ENCODE assay signal across 10 mouse cellular contexts in genomic region chr3:103683234-103683965, GRCm38 (mm10). TPM values are rescaled to one million over a fixed set of nuclear protein-coding genes. Genes with fewer than 3 reads are reported as not detected.
DNase-seq lines count a peak whose midpoint lies in the region; ATAC-seq and TF ChIP-seq lines count a peak whose summit lies in the region.
"Had no signal": no experiment of that assay in that cellular context is flagged by ENCODE, and none has a peak within 500 bp of the region (broad histone marks: within the 10 kb centered on the region; RNA-seq: fewer than 3 reads in every experiment).

No protein-coding gene starts in this region.

- no peaks in the 10 kb centered on the region for H3K9me3 ChIP-seq in heart, embryonic 11.5 days (replicated peaks; ENCODE audit: control insufficient read depth, low read length)
- H3K9me3 ChIP-seq in forebrain, embryonic 15.5 days: no peaks in the 10 kb centered on the region
- H3K9me3 ChIP-seq in limb, embryonic 10.5 days (replicated peaks): no peaks in the 10 kb centered on the region
- H3K9me3 ChIP-seq: stomach, embryonic 15.5 days had no signal

- no peak for TF ChIP-seq CTCF in thymus, adult 2 months (IDR thresholded peaks at IDR 0.05; ENCODE audit: borderline replicate concordance, control insufficient read depth, extremely low read depth, insufficient read depth, low read length, poor library complexity)

- peak overlapping the region; percentile 25 for H3K4me3 ChIP-seq in heart, embryonic 11.5 days (ENCODE audit: low read depth, low read length)
- peak overlapping the region; percentile 8; the same call in 1 of the 2 replicates for H3K4me3 ChIP-seq in forebrain, embryonic 15.5 days
- H3K4me3 ChIP-seq in limb, embryonic 10.5 days: peak overlapping the region; percentile 26
- H3K4me3 ChIP-seq in thymus, adult 2 months (ENCODE audit: control insufficient read depth, insufficient read depth, low read length): no peak overlapping the region
- H3K4me3 ChIP-seq: stomach, embryonic 15.5 days had no signal

- no peak for ATAC-seq in heart, embryonic 11.5 days (replicated peaks; ENCODE audit: insufficient number of reproducible peaks, low FRiP score, low TSS enrichment)
- no peak for ATAC-seq in forebrain, embryonic 15.5 days (replicated peaks)
- no peak for ATAC-seq in megakaryocyte, adult 5-6 weeks (ENCODE audit: poor library complexity, severe bottlenecking)

- TF ChIP-seq POLR2A in thymus, adult 2 months (IDR thresholded peaks at IDR 0.05; ENCODE audit: control insufficient read depth, extremely low read depth, insufficient read depth, low read length, poor library complexity): no peak

- H3K27me3 ChIP-seq in heart, embryonic 11.5 days (ENCODE audit: control insufficient read depth, insufficient read depth, low read length): peaks cover 4% of the 10 kb centered on the region; the same call in 1 of the 2 replicates
- no peaks in the 10 kb centered on the region for H3K27me3 ChIP-seq in forebrain, embryonic 15.5 days
- H3K27me3 ChIP-seq in limb, embryonic 10.5 days (ENCODE audit: low read depth, poor library complexity, severe bottlenecking): peaks cover 17% of the 10 kb centered on the region
- no peaks in the 10 kb centered on the region for H3K27me3 ChIP-seq in thymus, adult 2 months (ENCODE audit: control insufficient read depth, insufficient read depth, low read length)
- H3K27me3 ChIP-seq: stomach, embryonic 15.5 days had no signal

- no peaks in the 10 kb centered on the region for H3K36me3 ChIP-seq in heart, embryonic 11.5 days (ENCODE audit: control insufficient read depth, insufficient read depth, low read length)
- H3K36me3 ChIP-seq in forebrain, embryonic 15.5 days: no peaks in the 10 kb centered on the region
- H3K36me3 ChIP-seq in limb, embryonic 10.5 days: no peaks in the 10 kb centered on the region
- no peaks in the 10 kb centered on the region for H3K36me3 ChIP-seq in thymus, adult 2 months (ENCODE audit: control insufficient read depth, insufficient read depth, low read length)
- H3K36me3 ChIP-seq: stomach, embryonic 15.5 days had no signal

- WGBS in heart, embryonic 11.5 days (ENCODE audit: insufficient replicate concordance): 8% methylated on average over 21 of the region's 21 CpGs
- WGBS in forebrain, embryonic 15.5 days: 3% methylated on average over 21 of the region's 21 CpGs
- 3% methylated on average over 21 of the region's 21 CpGs for WGBS in limb, embryonic 10.5 days
- WGBS in thymus, adult 2 months: 41% methylated on average over 21 of the region's 21 CpGs

- H3K4me2 ChIP-seq in heart, embryonic 11.5 days: peak overlapping the region; percentile 55
- H3K4me2 ChIP-seq in forebrain, embryonic 15.5 days (replicated peaks): peak overlapping the region; percentile 26
- H3K4me2 ChIP-seq: stomach, embryonic 15.5 days had no signal

- H3K27ac ChIP-seq in heart, embryonic 11.5 days (ENCODE audit: low read depth, low read length): no peak overlapping the region
- no peak overlapping the region for H3K27ac ChIP-seq in forebrain, embryonic 15.5 days (replicated peaks)
- H3K27ac ChIP-seq in limb, embryonic 10.5 days: no peak overlapping the region
- H3K27ac ChIP-seq in thymus, adult 2 months (ENCODE audit: control insufficient read depth, insufficient read depth, low read length): no peak overlapping the region
- H3K27ac ChIP-seq: stomach, embryonic 15.5 days had no signal

- DNase-seq in heart, postnatal 4 days: no peak
- DNase-seq in R1 (ENCODE audit: low read depth, low spot score): peak; percentile 85
- DNase-seq in limb, embryonic 10.5 days (ENCODE audit: low spot score): no peak
- DNase-seq in right cerebral cortex, postnatal 14 days: peak; percentile 13
- no peak for DNase-seq in thymus, adult 2 months

- peak overlapping the region; percentile 39; the same call in 1 of the 2 replicates for H3K9ac ChIP-seq in heart, embryonic 11.5 days (ENCODE audit: low read depth, low read length)
- no peak overlapping the region for H3K9ac ChIP-seq in forebrain, embryonic 15.5 days (replicated peaks)
- H3K9ac ChIP-seq: stomach, embryonic 15.5 days had no signal

- H3K4me1 ChIP-seq in heart, embryonic 11.5 days (ENCODE audit: control insufficient read depth, insufficient read depth, low read length): 0 out of 2 replicates have a peak, but pooled peaks cover 2% of the 10 kb centered on the region
- peaks cover 8% of the 10 kb centered on the region for H3K4me1 ChIP-seq in forebrain, embryonic 15.5 days
- peaks cover 15% of the 10 kb centered on the region for H3K4me1 ChIP-seq in limb, embryonic 10.5 days
- no peaks in the 10 kb centered on the region for H3K4me1 ChIP-seq in thymus, adult 2 months (replicated peaks; ENCODE audit: control insufficient read depth, insufficient read depth, low read length)
- H3K4me1 ChIP-seq: stomach, embryonic 15.5 days had no signal

RNA-seq across cellular contexts. Expression of gene Atg4a-ps, which starts 37.5 kb away (rescaled TPM):
- 0.09 and 0.13 TPM in 2 replicates for polyA plus RNA-seq in heart, embryonic 11.5 days (2014; fragmentation: Nextera tagmentation; extraction: Ambion mirVana)
- total RNA-seq in heart, postnatal 4 days (2021): 1 to 10 TPM in 1 of 2 experiments, not detected in 1; 2.1 TPM
- polyA plus RNA-seq in forebrain, embryonic 15.5 days (2015; fragmentation: Nextera tagmentation; extraction: Ambion mirVana): 0.24 TPM in 1 of 2 replicates, not detected in the other
- polyA plus RNA-seq in limb, embryonic 10.5 days (2016; fragmentation: Nextera tagmentation; extraction: Ambion mirVana): not detected in 2 replicates
- not detected in 2 replicates for polyA plus RNA-seq in thymus, adult 2 months (2012; rRNA removed)
- total RNA-seq in megakaryocyte, adult 5-6 weeks (2015): 0.11 and 0.13 TPM in 2 replicates
- 0.33 and 0.92 TPM in 2 replicates for total RNA-seq in megakaryocyte, adult 5-6 weeks (2017)

RNA-seq across cellular contexts. Expression of gene Olfml3, which starts 54.4 kb away (rescaled TPM):
- polyA plus RNA-seq in heart, embryonic 11.5 days (2014; fragmentation: Nextera tagmentation; extraction: Ambion mirVana): 21.8 and 22.4 TPM in 2 replicates
- total RNA-seq in heart, postnatal 4 days (2021): 10 to 100 TPM; 11.8 to 13.0 TPM
- polyA plus RNA-seq in forebrain, embryonic 15.5 days (2015; fragmentation: Nextera tagmentation; extraction: Ambion mirVana): 5.1 and 5.3 TPM in 2 replicates
- 10.4 and 18.0 TPM in 2 replicates for polyA plus RNA-seq in limb, embryonic 10.5 days (2016; fragmentation: Nextera tagmentation; extraction: Ambion mirVana)
- 4.2 and 6.1 TPM in 2 replicates for polyA plus RNA-seq in thymus, adult 2 months (2012; rRNA removed)
- total RNA-seq in megakaryocyte, adult 5-6 weeks (2015): 0.25 and 1.3 TPM in 2 replicates
- total RNA-seq in megakaryocyte, adult 5-6 weeks (2017): 0.57 and 0.59 TPM in 2 replicates

RNA-seq across cellular contexts. Expression of gene Gm10964, which starts 55.8 kb away (rescaled TPM):
- not detected in 2 replicates for polyA plus RNA-seq in heart, embryonic 11.5 days (2014; fragmentation: Nextera tagmentation; extraction: Ambion mirVana)
- total RNA-seq in heart, postnatal 4 days (2021): not detected
- polyA plus RNA-seq in forebrain, embryonic 15.5 days (2015; fragmentation: Nextera tagmentation; extraction: Ambion mirVana): not detected in 2 replicates
- not detected in 2 replicates for polyA plus RNA-seq in limb, embryonic 10.5 days (2016; fragmentation: Nextera tagmentation; extraction: Ambion mirVana)
- not detected in 2 replicates for polyA plus RNA-seq in thymus, adult 2 months (2012; rRNA removed)
- total RNA-seq in megakaryocyte, adult 5-6 weeks (2015): not detected in 2 replicates
- not detected in 2 replicates for total RNA-seq in megakaryocyte, adult 5-6 weeks (2017)
- total RNA-seq: layer of hippocampus, adult 8-10 months had no signal
- polyA plus RNA-seq: stomach, embryonic 15.5 days had no signal

Comparison
In these comparisons a context has a peak if more than half of its experiments do, and no peak if none do; other contexts are left out.
1. DNase-seq: peak in R1 (single experiment) and right cerebral cortex, postnatal 14 days (single experiment); none in heart, postnatal 4 days (single experiment), limb, embryonic 10.5 days (single experiment) and thymus, adult 2 months (single experiment).